Mouse (Mus musculus): ENCODE results near the gene Mknk2. TPM values are rescaled to one million over a fixed set of nuclear protein-coding genes. Genes with fewer than 3 reads are reported as not detected.
"Not testable (repeated sequence)": the region's sequence is repeated elsewhere in the genome, so short reads cannot be mapped to it uniquely, and the experiment has no call there.

Mknk2 gene
- polyA plus RNA-seq, 1 experiment from 2014 or later, result 70.8 TPM

DNA sequence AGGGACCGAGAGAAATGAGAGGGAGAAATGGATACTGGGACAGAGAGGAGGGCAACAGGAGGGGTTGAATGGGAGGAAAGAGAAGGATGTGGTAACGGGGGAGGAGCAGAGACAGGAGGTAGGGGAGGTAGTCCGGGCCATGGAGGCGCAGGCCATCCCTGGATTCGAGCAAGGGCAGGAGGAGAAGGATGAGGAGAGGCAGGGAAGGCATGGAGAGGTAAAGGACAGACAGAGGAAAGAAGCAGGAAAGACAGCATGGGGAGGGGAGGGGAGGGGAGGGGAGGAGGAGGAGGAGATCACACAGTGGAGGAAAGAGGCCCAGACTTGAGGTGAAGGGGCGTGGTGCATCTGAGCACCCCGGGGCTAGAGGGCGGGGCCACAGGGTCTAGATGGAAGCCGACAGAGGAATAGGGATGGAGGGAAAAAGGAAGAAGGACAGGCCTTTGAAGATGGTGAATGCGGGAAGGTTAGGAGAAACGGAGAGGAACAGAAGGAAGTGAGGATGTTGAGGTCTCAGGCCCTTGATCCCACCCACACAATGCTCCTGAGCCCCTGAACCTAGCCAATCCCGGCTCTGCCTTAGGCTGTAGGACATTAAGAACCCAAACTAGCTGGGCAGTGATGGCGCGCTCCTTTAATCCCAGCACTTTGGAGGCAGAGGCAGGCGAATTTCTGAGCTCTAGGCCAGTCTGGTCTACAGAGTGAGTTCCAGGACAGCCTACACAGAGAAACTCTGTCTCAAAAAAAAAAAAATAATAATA is 20.9 kb downstream of the Mknk2 start, which contains the start of gene Btbd2:
Gene Btbd2 (minus strand): TSS at position 209 of the 761 bp plus-strand sequence.
- no peaks in the 10 kb centered on the region for H3K9me3 ChIP-seq (replicated peaks)
- H3K36me3 ChIP-seq, result no peaks in the 10 kb centered on the region
- peaks cover 27% of the 10 kb centered on the region for H3K4me1 ChIP-seq (replicated peaks)
- H3K4me3 ChIP-seq, result peak within 1 kb of the TSS; percentile 82
- peak within 1 kb of the TSS; percentile 89 for H3K4me2 ChIP-seq
- peak within 1 kb of the TSS; percentile 80 for H3K27ac ChIP-seq
- H3K27me3 ChIP-seq, result no peaks in the 10 kb centered on the region
- ATAC-seq (replicated peaks; ENCODE audit: insufficient number of reproducible peaks, insufficient read depth, low FRiP score, low read depth), result no peak
- WGBS, result 23% methylated on average over 15 of the region's 15 CpGs
- peak within 1 kb of the TSS; percentile 88 for H3K9ac ChIP-seq

DNA sequence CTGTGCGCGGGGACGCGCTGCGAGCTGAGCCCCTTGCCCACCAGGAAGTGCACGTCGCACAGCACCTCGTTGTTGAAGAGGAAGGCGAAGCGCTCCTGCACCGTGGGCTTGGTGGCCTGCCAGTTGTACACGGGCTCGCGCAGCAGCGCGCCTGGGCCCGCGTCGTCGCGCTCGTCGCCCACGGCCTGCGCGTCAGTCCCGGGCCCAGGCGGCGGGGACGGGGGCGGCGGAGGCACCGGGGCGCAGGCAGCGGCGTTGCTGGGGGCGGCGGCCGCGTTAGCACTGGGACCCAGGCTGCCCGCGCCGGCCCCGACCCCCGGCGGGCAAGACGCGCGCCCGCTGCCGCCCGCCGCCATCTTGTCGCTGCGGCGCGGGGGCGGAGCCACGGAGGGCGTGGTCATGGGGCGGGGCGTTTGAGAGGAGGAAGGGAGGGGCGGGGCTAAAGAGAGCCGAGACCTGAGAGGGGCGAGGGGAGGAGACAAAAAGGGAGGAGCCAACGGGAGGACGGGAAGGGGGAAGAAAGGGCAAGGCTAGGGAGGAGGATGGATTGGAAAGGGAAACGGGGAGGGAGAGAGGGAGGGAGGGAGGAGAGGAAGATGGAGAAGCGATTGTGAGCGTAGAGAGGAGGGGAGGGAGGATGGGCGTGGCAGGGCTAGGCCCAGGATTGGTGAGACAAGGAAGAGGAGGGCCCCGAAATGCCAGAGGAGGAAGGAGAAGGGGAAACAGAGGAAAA is 21.6 kb downstream of the Mknk2 start:
- Histone ChIP-seq H3K36me3 (no peaks in the 10 kb centered on the region), H3K9me3 (replicated peaks) (no peaks in the 10 kb centered on the region), H3K4me1 (replicated peaks) (peaks cover 27% of the 10 kb centered on the region), H3K4me2 (peak overlapping the region; percentile 89), H3K9ac (peak overlapping the region; percentile 88), H3K4me3 (peak overlapping the region; percentile 82), H3K27me3 (no peaks in the 10 kb centered on the region), H3K27ac (peak overlapping the region; percentile 80)
- WGBS, result under 1% methylated on average over 70 of the region's 72 CpGs
- ATAC-seq (replicated peaks; ENCODE audit: insufficient number of reproducible peaks, insufficient read depth, low FRiP score, low read depth), result peak; percentile 85

DNA sequence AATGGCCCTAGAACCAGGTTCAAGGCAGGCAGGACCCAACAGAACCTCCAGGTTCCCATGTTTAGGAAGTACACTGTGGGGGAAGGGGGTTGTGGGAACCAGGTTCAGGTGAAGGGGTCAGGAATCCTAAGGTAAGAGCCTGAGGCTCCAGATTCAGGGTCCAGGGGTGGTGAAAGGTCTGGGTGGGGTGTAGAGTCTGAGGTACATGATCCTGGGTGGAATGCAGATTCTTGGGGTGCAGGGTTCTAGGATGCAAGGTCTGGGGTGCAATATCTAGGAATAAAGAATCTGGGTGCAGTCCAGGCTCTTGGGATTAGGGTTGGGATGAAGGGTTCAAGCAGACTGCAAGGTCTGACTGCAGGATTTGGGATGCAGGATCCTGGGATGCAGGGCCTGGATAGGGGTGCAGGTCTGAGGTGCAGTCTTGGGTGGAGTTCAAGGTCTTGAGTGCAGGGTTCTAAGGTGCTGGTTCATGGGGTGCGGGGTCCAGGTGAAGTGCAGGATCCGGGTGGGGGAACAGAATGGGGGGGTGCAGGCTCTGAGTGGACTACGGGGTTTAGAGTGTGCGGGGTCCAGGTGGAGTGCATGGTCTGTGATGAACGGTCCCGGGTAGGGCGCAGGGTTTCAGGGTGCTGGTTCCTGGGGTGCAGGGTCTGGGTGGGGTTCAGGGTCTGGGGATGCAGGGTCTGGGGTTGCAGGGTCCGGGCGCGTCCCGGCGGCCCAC is 22.3 kb downstream of the Mknk2 start:
- peak overlapping the region; percentile 82 for H3K4me3 ChIP-seq
- peak; percentile 20 for ATAC-seq (replicated peaks; ENCODE audit: insufficient number of reproducible peaks, insufficient read depth, low FRiP score, low read depth)
- H3K4me1 ChIP-seq (replicated peaks), result peaks cover 27% of the 10 kb centered on the region
- H3K4me2 ChIP-seq, result peak overlapping the region; percentile 89
- H3K9ac ChIP-seq, result peak overlapping the region; percentile 88
- peak overlapping the region; percentile 67 for H3K27ac ChIP-seq
- no peaks in the 10 kb centered on the region for H3K27me3 ChIP-seq
- no peaks in the 10 kb centered on the region for H3K36me3 ChIP-seq
- no peaks in the 10 kb centered on the region for H3K9me3 ChIP-seq (replicated peaks)
- WGBS, result 5% methylated on average over 12 of the region's 12 CpGs

DNA sequence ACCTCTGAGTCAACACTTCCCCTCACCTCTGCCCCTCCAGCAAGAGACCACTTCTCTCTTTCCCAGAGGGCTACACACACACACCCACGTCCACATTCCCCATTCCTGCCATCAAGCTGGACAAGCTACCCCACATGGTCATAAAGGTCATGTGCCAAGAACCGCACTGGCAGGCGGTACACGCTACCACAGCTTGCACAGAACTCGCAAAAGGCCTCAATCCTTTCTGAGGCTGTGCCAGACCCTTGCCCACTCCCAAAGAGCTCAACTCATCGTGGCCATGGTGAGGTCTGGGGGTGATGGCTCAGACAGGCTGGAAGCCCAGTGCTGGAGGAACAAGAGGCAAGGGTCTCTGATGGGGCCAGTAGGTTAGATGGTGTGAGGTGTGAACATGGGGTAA is 23.0 kb downstream of the Mknk2 start:
- peak overlapping the region; percentile 82 for H3K4me3 ChIP-seq
- no peaks in the 10 kb centered on the region for H3K9me3 ChIP-seq (replicated peaks)
- no peaks in the 10 kb centered on the region for H3K36me3 ChIP-seq
- 82% methylated on average over 6 of the region's 6 CpGs for WGBS
- H3K27me3 ChIP-seq, result no peaks in the 10 kb centered on the region
- H3K9ac ChIP-seq, result no peak overlapping the region
- no peak overlapping the region; the same call in 1 of the 2 replicates for H3K27ac ChIP-seq
- H3K4me2 ChIP-seq, result peak overlapping the region; percentile 89
- ATAC-seq (replicated peaks; ENCODE audit: insufficient number of reproducible peaks, insufficient read depth, low FRiP score, low read depth), result no peak
- peaks cover 32% of the 10 kb centered on the region for H3K4me1 ChIP-seq (replicated peaks)

DNA sequence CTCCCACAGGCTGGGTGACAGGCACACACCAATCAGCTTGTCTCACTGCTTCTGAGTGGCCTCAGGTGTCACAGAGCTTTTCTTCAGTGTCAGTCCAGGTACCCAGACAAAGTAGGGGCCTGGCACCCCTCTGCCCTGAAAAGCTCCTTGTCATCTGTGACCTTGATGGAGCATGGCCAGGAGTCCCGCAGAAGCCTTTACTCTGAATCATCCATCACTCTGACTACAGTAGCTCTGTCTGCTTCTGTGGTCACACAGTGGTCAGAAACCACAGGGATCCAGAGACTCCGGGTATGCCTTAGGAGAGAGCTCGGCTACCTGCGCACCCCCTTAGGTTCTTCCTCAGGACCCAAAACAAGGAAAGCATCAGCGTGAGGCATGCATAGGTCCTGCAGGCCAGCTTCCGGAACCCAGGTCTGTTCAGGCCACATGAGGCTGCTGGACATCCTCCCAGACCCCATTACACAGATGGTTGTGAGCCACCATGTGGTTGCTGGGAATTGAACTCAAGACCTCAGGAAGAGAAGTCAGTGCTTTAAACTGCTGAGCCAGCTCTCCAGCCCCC is 24.7 kb downstream of the Mknk2 start:
- no peaks in the 10 kb centered on the region for H3K36me3 ChIP-seq
- no peaks in the 10 kb centered on the region for H3K27me3 ChIP-seq
- H3K4me1 ChIP-seq (replicated peaks), result peaks cover 30% of the 10 kb centered on the region
- H3K4me3 ChIP-seq, result no peak overlapping the region
- WGBS, result 84% methylated on average over 6 of the region's 6 CpGs
- H3K9ac ChIP-seq, result no peak overlapping the region
- H3K4me2 ChIP-seq, result no peak overlapping the region
- H3K9me3 ChIP-seq (replicated peaks), result no peaks in the 10 kb centered on the region
- no peak for ATAC-seq (replicated peaks; ENCODE audit: insufficient number of reproducible peaks, insufficient read depth, low FRiP score, low read depth)
- H3K27ac ChIP-seq, result no peak overlapping the region

DNA sequence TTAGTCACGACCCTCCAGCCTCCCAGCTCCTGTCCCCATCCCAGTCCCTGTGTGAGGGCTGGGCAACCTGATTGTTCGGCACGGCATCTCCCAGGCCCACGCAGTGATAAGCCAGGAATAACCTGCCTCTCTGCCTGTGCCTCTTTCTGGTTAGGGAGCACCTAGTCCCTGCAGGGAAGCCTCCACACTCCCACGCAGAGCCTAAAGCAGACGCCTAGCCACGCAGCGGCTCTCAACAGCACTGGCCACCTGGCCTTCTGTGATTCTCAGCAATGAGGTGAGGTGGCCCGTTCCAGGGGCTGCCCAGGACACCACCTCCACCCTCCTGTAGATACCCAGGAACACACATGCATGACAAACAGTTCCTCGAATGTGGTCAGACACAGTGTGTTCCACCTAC is 27.5 kb downstream of the Mknk2 start:
- 79% methylated on average over 10 of the region's 10 CpGs for WGBS
- peaks cover 23% of the 10 kb centered on the region for H3K36me3 ChIP-seq
- H3K27ac ChIP-seq, result no peak overlapping the region
- no peaks in the 10 kb centered on the region for H3K27me3 ChIP-seq
- no peaks in the 10 kb centered on the region for H3K9me3 ChIP-seq (replicated peaks)
- ATAC-seq (replicated peaks; ENCODE audit: insufficient number of reproducible peaks, insufficient read depth, low FRiP score, low read depth), result no peak
- H3K4me1 ChIP-seq (replicated peaks), result peaks cover 24% of the 10 kb centered on the region
- no peak overlapping the region for H3K4me3 ChIP-seq
- H3K4me2 ChIP-seq, result no peak overlapping the region
- H3K9ac ChIP-seq, result no peak overlapping the region

DNA sequence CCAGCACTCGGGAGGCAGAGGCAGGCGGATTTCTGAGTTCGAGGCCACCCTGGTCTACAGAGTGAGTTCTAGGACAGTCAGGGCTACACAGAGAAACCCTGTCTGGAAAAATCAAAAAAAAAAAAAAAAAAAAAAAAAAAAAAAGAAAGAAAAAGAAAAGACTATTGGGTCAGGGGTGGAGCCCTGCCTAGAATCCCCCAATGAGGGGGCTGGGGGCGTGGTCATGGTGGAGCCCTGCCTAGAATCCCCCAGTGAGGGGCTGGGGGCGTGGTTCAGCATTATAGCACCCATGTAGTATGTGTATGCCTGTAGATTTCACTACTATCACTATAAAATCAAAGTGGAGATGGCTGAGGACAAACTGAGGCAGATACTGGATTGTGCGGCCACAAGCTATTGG is 28.0 kb downstream of the Mknk2 start:
- not testable (repeated sequence) for ATAC-seq (replicated peaks; ENCODE audit: insufficient number of reproducible peaks, insufficient read depth, low FRiP score, low read depth)
- peaks cover 28% of the 10 kb centered on the region for H3K36me3 ChIP-seq
- 83% methylated on average over 6 of the region's 6 CpGs for WGBS

DNA sequence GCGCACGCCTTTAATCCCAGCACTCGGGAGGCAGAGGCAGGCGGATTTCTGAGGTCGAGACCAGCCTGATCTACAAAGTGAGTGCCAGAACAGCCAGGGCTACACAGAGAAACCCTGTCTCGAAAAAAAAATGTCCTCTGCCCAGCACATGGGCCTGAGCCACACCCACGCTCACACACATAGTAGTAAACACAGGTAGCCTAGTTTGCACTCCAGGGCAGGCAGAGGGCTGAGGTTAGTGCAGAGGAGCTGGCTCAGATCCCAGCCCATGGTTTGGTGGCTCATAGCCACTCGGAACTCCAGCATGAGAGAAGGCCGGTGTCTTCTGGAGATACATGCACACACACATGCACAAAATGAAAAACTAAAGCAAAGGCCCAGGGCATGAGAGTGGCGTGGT is 31.0 kb downstream of the Mknk2 start:
- Histone ChIP-seq H3K9me3 (replicated peaks) (no peaks in the 10 kb centered on the region), H3K4me2 (no peak overlapping the region), H3K9ac (no peak overlapping the region), H3K36me3 (peaks cover 57% of the 10 kb centered on the region), H3K27me3 (no peaks in the 10 kb centered on the region), H3K4me1 (replicated peaks) (peaks cover 5% of the 10 kb centered on the region; the same call in 1 of the 2 replicates), H3K4me3 (no peak overlapping the region), H3K27ac (no peak overlapping the region)
- WGBS, result 92% methylated on average over 10 of the region's 10 CpGs
- ATAC-seq (replicated peaks; ENCODE audit: insufficient number of reproducible peaks, insufficient read depth, low FRiP score, low read depth), result no peak

More for the DNA sequence above, 28.0 kb downstream of the Mknk2 start:
- not testable (repeated sequence) for H3K27ac ChIP-seq; H3K9me3 ChIP-seq (replicated peaks); H3K4me2 ChIP-seq; H3K4me3 ChIP-seq; H3K9ac ChIP-seq; H3K27me3 ChIP-seq
- peaks cover 20% of the 10 kb centered on the region for H3K4me1 ChIP-seq (replicated peaks)

DNA sequence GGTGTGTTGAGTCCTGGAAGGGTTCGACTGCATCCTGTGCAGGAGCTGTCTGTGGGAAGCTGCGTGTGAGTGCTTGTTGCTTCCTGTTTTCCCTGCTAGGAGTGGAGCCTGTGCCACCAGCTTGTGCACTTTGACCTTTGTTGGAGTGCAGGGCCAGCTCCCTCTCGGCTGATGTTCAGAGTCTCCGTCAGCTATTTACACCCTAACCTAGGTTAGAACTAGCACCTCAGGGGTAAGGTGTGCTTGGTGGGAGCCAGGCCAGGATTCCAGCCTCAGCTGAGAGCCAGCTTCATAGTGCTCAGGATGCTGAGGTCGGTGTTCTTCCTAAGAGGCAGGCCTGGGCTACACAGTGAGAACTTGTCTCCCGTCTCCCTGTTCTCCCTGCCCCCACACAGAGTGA is 42.6 kb downstream of the Mknk2 start:
- no peak for ATAC-seq (replicated peaks; ENCODE audit: insufficient number of reproducible peaks, insufficient read depth, low FRiP score, low read depth)
- Histone ChIP-seq H3K27me3 (no peaks in the 10 kb centered on the region), H3K4me2 (no peak overlapping the region), H3K4me1 (replicated peaks) (peaks cover under 1% of the 10 kb centered on the region; the same call in 1 of the 2 replicates), H3K4me3 (no peak overlapping the region), H3K27ac (no peak overlapping the region), H3K9me3 (replicated peaks) (no peaks in the 10 kb centered on the region), H3K9ac (no peak overlapping the region), H3K36me3 (peaks cover 62% of the 10 kb centered on the region)
- 76% methylated on average over 6 of the region's 6 CpGs for WGBS

DNA sequence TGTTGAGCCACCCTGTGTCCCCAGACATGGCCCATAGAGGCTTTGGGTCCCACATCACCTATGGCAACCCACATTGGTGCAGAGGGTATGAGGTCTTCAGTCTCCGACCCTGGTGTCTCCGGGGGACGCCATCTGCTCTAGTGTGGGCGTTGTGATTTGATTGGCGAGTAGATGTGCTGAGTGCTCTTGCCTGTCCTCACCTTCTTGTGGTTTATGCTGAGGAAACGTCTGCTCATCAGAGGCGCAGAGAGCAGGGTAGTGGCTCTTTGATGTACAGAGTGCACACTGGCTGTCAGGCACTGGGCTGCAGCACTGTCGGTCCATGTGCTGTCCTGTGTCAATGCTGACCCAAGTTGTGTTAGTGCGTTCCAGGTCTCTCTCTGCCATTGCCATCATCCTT is 49.0 kb downstream of the Mknk2 start:
- H3K36me3 ChIP-seq, result peaks cover under 1% of the 10 kb centered on the region; the same call in 1 of the 2 replicates
- no peak for ATAC-seq (replicated peaks; ENCODE audit: insufficient number of reproducible peaks, insufficient read depth, low FRiP score, low read depth)
- H3K27ac ChIP-seq, result no peak overlapping the region
- H3K4me1 ChIP-seq (replicated peaks), result peaks cover 58% of the 10 kb centered on the region
- no peaks in the 10 kb centered on the region for H3K9me3 ChIP-seq (replicated peaks)
- 71% methylated on average over 9 of the region's 9 CpGs for WGBS
- H3K27me3 ChIP-seq, result no peaks in the 10 kb centered on the region
- no peak overlapping the region for H3K9ac ChIP-seq
- H3K4me3 ChIP-seq, result no peak overlapping the region
- no peak overlapping the region for H3K4me2 ChIP-seq

DNA sequence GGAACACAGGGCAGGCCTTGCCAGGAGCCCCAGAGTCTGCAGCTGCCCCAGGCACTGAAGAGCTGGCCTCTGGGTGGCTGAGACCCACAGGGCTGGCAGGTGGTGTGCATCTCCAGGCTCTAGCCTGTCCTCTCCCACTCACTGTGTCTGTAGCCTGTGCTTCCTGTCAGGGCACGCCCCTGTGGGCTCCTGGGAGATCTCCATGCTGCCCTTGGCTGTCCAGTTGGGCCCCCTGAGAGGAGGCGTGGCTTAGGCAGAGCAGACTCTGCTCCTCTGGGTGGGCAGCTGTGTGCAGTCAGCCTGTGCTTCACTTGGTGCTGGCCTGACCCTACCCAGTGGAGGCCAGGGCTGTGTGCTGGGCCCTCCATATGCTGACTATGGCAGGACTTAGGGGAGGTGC is 50.2 kb downstream of the Mknk2 start:
- H3K36me3 ChIP-seq, result no peaks in the 10 kb centered on the region
- peaks cover 66% of the 10 kb centered on the region for H3K4me1 ChIP-seq (replicated peaks)
- H3K4me3 ChIP-seq, result no peak overlapping the region
- ATAC-seq (replicated peaks; ENCODE audit: insufficient number of reproducible peaks, insufficient read depth, low FRiP score, low read depth), result peak; percentile 24; the same call in 1 of the 2 replicates
- H3K27ac ChIP-seq, result peak overlapping the region; percentile 36
- 27% methylated on average over 2 of the region's 2 CpGs for WGBS
- peak overlapping the region; percentile 42; the same call in 1 of the 2 replicates for H3K9ac ChIP-seq
- no peaks in the 10 kb centered on the region for H3K27me3 ChIP-seq
- no peak overlapping the region for H3K4me2 ChIP-seq
- no peaks in the 10 kb centered on the region for H3K9me3 ChIP-seq (replicated peaks)

Measured in heart, embryonic 15.5 days (tissue).